Mouse (Mus musculus) embryonic fibroblast, embryonic 13.5 days (primary cell): Measurements from ENCODE around the gene Cyp4f15.

Experiments
- CTCF ChIP-seq: IDR thresholded peaks from 2 replicates; pipeline ENCODE4 v1.5.1; 2011; ENCODE audit warnings: mild to moderate bottlenecking, control low read depth, low read length, moderate library complexity, borderline replicate concordance; ENCODE audit not compliant: insufficient read depth
- POLR2A ChIP-seq: IDR thresholded peaks from 2 replicates; pipeline ENCODE4 v1.6.1; 2011; ENCODE audit warnings: low read depth, mild to moderate bottlenecking, control low read depth, low read length, moderate library complexity

GRCm38 (mm10) chr17:32685048-32685750 is at the start of gene Cyp4f15:
- TF ChIP-seq CTCF (no peak), POLR2A (no peak)
